Mouse (Mus musculus) heart, adult 2 months (tissue): Measurements from ENCODE around the gene Anapc15-ps. TPM values are rescaled to one million over a fixed set of nuclear protein-coding genes. Genes with fewer than 3 reads are reported as not detected.

ENCODE experiments used
- DNase-seq, 2 experiments: peaks; one replicate each; pipeline ENCODE4 v3.0.0; 2021
- H3K27ac ChIP-seq: fragments of 200-600 bp; 2 replicates; pipeline ENCODE4 v1.8.1; 2022
- H3K27me3 ChIP-seq: fragments of 200-500 bp; 2 replicates; pipeline ENCODE4 v1.6.1; 2012; ENCODE audit warnings: mild to moderate bottlenecking, low read length, inconsistent platforms, mixed read lengths; ENCODE audit not compliant: control insufficient read depth, insufficient read depth
- H3K36me3 ChIP-seq: fragments of 200-500 bp; 2 replicates; pipeline ENCODE4 v1.6.1; 2012; ENCODE audit warnings: low read length, inconsistent platforms; ENCODE audit not compliant: control insufficient read depth, insufficient read depth
- H3K4me1 ChIP-seq: fragments of 200-500 bp; 2 replicates; pipeline ENCODE4 v1.6.1; 2011; ENCODE audit warnings: low read length; ENCODE audit not compliant: control insufficient read depth, insufficient read depth
- H3K4me3 ChIP-seq: fragments of 200-600 bp; 2 replicates; pipeline ENCODE4 v1.8.1; 2022
- H3K79me2 ChIP-seq: fragments of 200-500 bp; replicated peaks from 2 replicates; pipeline ENCODE4 v1.6.1; 2012; ENCODE audit warnings: mild to moderate bottlenecking, inconsistent platforms, low read length, moderate library complexity, mixed read lengths; ENCODE audit not compliant: control insufficient read depth, insufficient read depth
- H3K9ac ChIP-seq: fragments of 200-500 bp; 2 replicates; pipeline ENCODE4 v1.6.1; 2012; ENCODE audit warnings: low read depth, mild to moderate bottlenecking, control low read depth, inconsistent platforms, low read length, mixed read lengths
- CTCF ChIP-seq: fragments of 200-600 bp; IDR thresholded peaks from 2 replicates; pipeline ENCODE4 v1.8.1; 2022; ENCODE audit warnings: antibody characterized with exemption, mild to moderate bottlenecking, moderate library complexity
- EP300 ChIP-seq: fragments of 200-500 bp; IDR thresholded peaks from 2 replicates; pipeline ENCODE4 v1.6.1; 2011; ENCODE audit warnings: low read depth, low read length, control low read depth; ENCODE audit not compliant: insufficient read depth
- POLR2A ChIP-seq: fragments of 200-500 bp; IDR thresholded peaks from 2 replicates; pipeline ENCODE4 v1.6.1; 2011; ENCODE audit warnings: mild to moderate bottlenecking, low read depth, low read length, control low read depth; ENCODE audit not compliant: insufficient read depth
- WGBS: fragments of 180-500 bp; shearing (Covaris S2); methylation state at CpG from one replicate; pipeline ENCODE4 v1.1.7; 2018; 5-methylcytosine and 5-hydroxymethylcytosine counted together
- intact Hi-C: fragments of 180-260 bp; cut with DNase I; formaldehyde crosslinking; loops from one replicate; pipeline ENCODE4 v1.15.1; 2025
- polyA plus RNA-seq: library from polyadenylated mRNA; depleted of rRNA; stranded (reverse); fragments of >200 nt; gene quantifications from 2 replicates; pipeline ENCODE4 v1.2.3, GENCODE M21; 2012
- total RNA-seq, 2 experiments: library from RNA; stranded (reverse); gene quantifications; 2 replicates each; pipeline ENCODE4 v1.2.3; 2021

The Anapc15-ps gene
- total and polyA plus RNA-seq, 3 experiments = not detected

- WGBS = 32% methylated on average over 9 of the region's 9 CpGs
- no peak overlapping the region for H3K27ac ChIP-seq
- DNase-seq = no peak
- intact Hi-C loops = no loop called here
- H3K27me3 ChIP-seq = no peaks in the 10 kb centered on the region
- no peak overlapping the region for H3K4me3 ChIP-seq
- no peaks in the 10 kb centered on the region for H3K79me2 ChIP-seq
- TF ChIP-seq POLR2A (no peak), CTCF (no peak), EP300 (no peak)
- H3K36me3 ChIP-seq = no peaks in the 10 kb centered on the region
- peaks cover 5% of the 10 kb centered on the region for H3K4me1 ChIP-seq
- H3K9ac ChIP-seq = no peak overlapping the region
Measured at GRCm38 (mm10) chr10:95647128-95647527, 26.1 kb downstream of the Anapc15-ps start.

- intact Hi-C loops = no loop called here
- Histone ChIP-seq H3K27ac (no peak overlapping the region), H3K79me2 (no peaks in the 10 kb centered on the region), H3K4me1 (peaks cover 5% of the 10 kb centered on the region), H3K36me3 (no peaks in the 10 kb centered on the region), H3K4me3 (no peak overlapping the region), H3K9ac (no peak overlapping the region), H3K27me3 (no peaks in the 10 kb centered on the region)
- DNase-seq = no peak
- WGBS = 67% methylated on average over 10 of the region's 10 CpGs
- TF ChIP-seq EP300 (no peak), POLR2A (no peak), CTCF (no peak)
Measured at GRCm38 (mm10) chr10:95646576-95646975, 26.7 kb downstream of the Anapc15-ps start.

- no peaks in the 10 kb centered on the region for H3K36me3 ChIP-seq
- peaks cover 5% of the 10 kb centered on the region for H3K4me1 ChIP-seq
- H3K4me3 ChIP-seq = no peak overlapping the region
- intact Hi-C loops = loop anchor here (2.0 to 5.0 kb wide), 2 partner anchors 62 to 131 kb away; no protein-coding TSS in a partner anchor
- H3K27ac ChIP-seq = peak overlapping the region; percentile 61
- WGBS = 35% methylated on average over 6 of the region's 6 CpGs
- no peaks in the 10 kb centered on the region for H3K79me2 ChIP-seq
- 0 out of 2 replicates have a peak overlapping the region, but pooled peaks have one; percentile 12 for H3K9ac ChIP-seq
- TF ChIP-seq CTCF = no peak
- TF ChIP-seq EP300 = no peak
- no peak for TF ChIP-seq POLR2A
- DNase-seq = peak in 1 of 2 experiments; percentile 37
- H3K27me3 ChIP-seq = no peaks in the 10 kb centered on the region
Measured at GRCm38 (mm10) chr10:95643696-95644360, 29.4 kb downstream of the Anapc15-ps start.

- H3K27ac ChIP-seq = no peak overlapping the region
- H3K4me1 ChIP-seq = peaks cover 5% of the 10 kb centered on the region
- DNase-seq = no peak
- H3K27me3 ChIP-seq = no peaks in the 10 kb centered on the region
- no peak overlapping the region for H3K4me3 ChIP-seq
- H3K9ac ChIP-seq = no peak overlapping the region
- no peaks in the 10 kb centered on the region for H3K36me3 ChIP-seq
- intact Hi-C loops = loop anchor here (2.0 to 5.0 kb wide), 2 partner anchors 61 to 132 kb away; no protein-coding TSS in a partner anchor
- TF ChIP-seq CTCF (no peak), POLR2A (no peak), EP300 (no peak)
- no peaks in the 10 kb centered on the region for H3K79me2 ChIP-seq
- WGBS = 73% methylated on average over 5 of the region's 5 CpGs
Measured at GRCm38 (mm10) chr10:95643042-95643441, 30.2 kb downstream of the Anapc15-ps start.

GRCm38 (mm10) chr10:95641335-95641734 lies 31.9 kb downstream of the Anapc15-ps start:
- peaks cover 5% of the 10 kb centered on the region for H3K4me1 ChIP-seq
- H3K79me2 ChIP-seq = no peaks in the 10 kb centered on the region
- no peak overlapping the region for H3K27ac ChIP-seq
- H3K27me3 ChIP-seq = no peaks in the 10 kb centered on the region
- H3K36me3 ChIP-seq = no peaks in the 10 kb centered on the region
- no peak overlapping the region for H3K4me3 ChIP-seq
- H3K9ac ChIP-seq = no peak overlapping the region
- TF ChIP-seq POLR2A = no peak
- peak; percentile 64; the same call in 1 of the 2 replicates for TF ChIP-seq EP300
- no peak for TF ChIP-seq CTCF
- 70% methylated on average over 5 of the region's 5 CpGs for WGBS
- intact Hi-C loops = loop anchor here (5.0 kb wide), 1 partner anchor 59 kb away; no protein-coding TSS in a partner anchor
- DNase-seq = peak in 1 of 2 experiments; percentile 46

- H3K27me3 ChIP-seq = no peaks in the 10 kb centered on the region
- WGBS = 87% methylated on average over 5 of the region's 5 CpGs
- peaks cover 5% of the 10 kb centered on the region for H3K4me1 ChIP-seq
- TF ChIP-seq CTCF = no peak
- TF ChIP-seq EP300 = no peak
- no peak overlapping the region for H3K27ac ChIP-seq
- no peaks in the 10 kb centered on the region for H3K36me3 ChIP-seq
- H3K4me3 ChIP-seq = no peak overlapping the region
- H3K79me2 ChIP-seq = no peaks in the 10 kb centered on the region
- H3K9ac ChIP-seq = no peak overlapping the region
- intact Hi-C loops = no loop called here
- no peak for DNase-seq
Measured at GRCm38 (mm10) chr10:95639429-95639828, 33.8 kb downstream of the Anapc15-ps start.
